Mouse (Mus musculus) midbrain, embryonic 10.5 days (tissue): ENCODE measurements around the gene Zfp108. TPM values are rescaled to one million over a fixed set of nuclear protein-coding genes. Genes with fewer than 3 reads are reported as not detected.

Experiments
- polyA plus RNA-seq: library from polyadenylated mRNA; unstranded; fragments of >200 nt; fragmentation: Nextera tagmentation; extraction: Ambion mirVana; gene quantifications from 2 replicates; pipeline ENCODE4 v1.2.1, GENCODE M21; 2016

The Zfp108 gene
- polyA plus RNA-seq, 1 experiment from 2014 or later, result 2.1 TPM

Other genes with a start within 250 kb of the Zfp108 start
- gene Vmn1r183, start 201.5 kb upstream of the Zfp108 start, polyA plus RNA-seq, result 0.01 TPM in 1 of 2 replicates, not detected in the other
- gene Zfp180, start 172.9 kb upstream of the Zfp108 start, polyA plus RNA-seq, result 28.4 and 31.7 TPM in 2 replicates
- gene Zfp112, start 142.5 kb upstream of the Zfp108 start, polyA plus RNA-seq, result 3.9 and 6.1 TPM in 2 replicates
- gene Zfp235, start 120.6 kb upstream of the Zfp108 start, polyA plus RNA-seq, result 14.0 and 14.9 TPM in 2 replicates
- gene Zfp114, start 79.7 kb upstream of the Zfp108 start, polyA plus RNA-seq, result 5.2 and 5.4 TPM in 2 replicates
- 10.7 and 10.9 TPM in 2 replicates for gene Zfp111, start 43.4 kb upstream of the Zfp108 start, polyA plus RNA-seq
- 5.1 and 5.7 TPM in 2 replicates for gene Zfp109, start 17.2 kb upstream of the Zfp108 start, polyA plus RNA-seq
- gene Zfp93, start 15.6 kb downstream of the Zfp108 start, polyA plus RNA-seq, result 6.2 and 7.4 TPM in 2 replicates
- gene Zfp61, start 46.4 kb downstream of the Zfp108 start, polyA plus RNA-seq, result 36.7 and 41.4 TPM in 2 replicates
- 13.7 and 15.5 TPM in 2 replicates for gene Zfp94, start 61.9 kb downstream of the Zfp108 start, polyA plus RNA-seq
- gene Tescl, start 79.1 kb downstream of the Zfp108 start, polyA plus RNA-seq, result 0.14 and 0.26 TPM in 2 replicates
- not detected in 2 replicates for gene Lypd5, start 94.4 kb downstream of the Zfp108 start, polyA plus RNA-seq
- gene Kcnn4, start 115.5 kb downstream of the Zfp108 start, polyA plus RNA-seq, result 3.3 and 4.0 TPM in 2 replicates
- gene Smg9, start 144.8 kb downstream of the Zfp108 start, polyA plus RNA-seq, result 29.0 and 34.1 TPM in 2 replicates
- not detected in 2 replicates for gene Irgc1, start 197.5 kb downstream of the Zfp108 start, polyA plus RNA-seq
- gene Plaur, start 207.7 kb downstream of the Zfp108 start, polyA plus RNA-seq, result 0.68 and 1.0 TPM in 2 replicates
- 10.0 and 18.3 TPM in 2 replicates for gene Cadm4, start 227.2 kb downstream of the Zfp108 start, polyA plus RNA-seq